Mouse (Mus musculus) liver, adult 2 months (tissue): ENCODE results near the gene Gm45062. TPM values are rescaled to one million over a fixed set of nuclear protein-coding genes. Genes with fewer than 3 reads are reported as not detected.

Experiments
- DNase-seq: peaks from one replicate; pipeline ENCODE4 v3.0.0-alpha.2; 2011; ENCODE audit warnings: low read depth, low spot score; ENCODE audit errors: extremely low read depth
- H3K27ac ChIP-seq: fragments of 200-500 bp; replicated peaks from 2 replicates; pipeline ENCODE4 v1.5.1; 2012; ENCODE audit warnings: low read depth, mild to moderate bottlenecking, control low read depth, inconsistent platforms, low read length; ENCODE audit not compliant: insufficient read depth
- H3K27me3 ChIP-seq: fragments of 200-500 bp; 2 replicates; pipeline ENCODE4 v1.6.1; 2012; ENCODE audit warnings: mild to moderate bottlenecking, moderate library complexity, low read length, inconsistent platforms; ENCODE audit not compliant: control insufficient read depth, insufficient read depth
- H3K36me3 ChIP-seq: fragments of 200-500 bp; 2 replicates; pipeline ENCODE4 v1.6.1; 2012; ENCODE audit warnings: low read length, inconsistent platforms; ENCODE audit not compliant: control insufficient read depth, insufficient read depth
- H3K4me1 ChIP-seq: fragments of 200-500 bp; 2 replicates; pipeline ENCODE4 v1.6.1; 2011; ENCODE audit warnings: low read length; ENCODE audit not compliant: control insufficient read depth, insufficient read depth
- H3K4me3 ChIP-seq: fragments of 200-500 bp; 2 replicates; pipeline ENCODE4 v1.5.1; 2011; ENCODE audit warnings: low read depth, mild to moderate bottlenecking, control low read depth, low read length, moderate library complexity; ENCODE audit not compliant: insufficient read depth
- H3K79me2 ChIP-seq: fragments of 200-500 bp; 2 replicates; pipeline ENCODE4 v1.6.1; 2012; ENCODE audit warnings: inconsistent platforms, mild to moderate bottlenecking, low read length, moderate library complexity; ENCODE audit not compliant: control insufficient read depth, insufficient read depth
- H3K9ac ChIP-seq: fragments of 200-500 bp; 2 replicates; pipeline ENCODE4 v1.6.1; 2012; ENCODE audit warnings: low read depth, mild to moderate bottlenecking, control low read depth, inconsistent platforms, low read length
- CTCF ChIP-seq: fragments of 200-500 bp; IDR thresholded peaks from 2 replicates; pipeline ENCODE4 v1.5.1; 2011; ENCODE audit warnings: low read depth, low read length, control low read depth
- POLR2A ChIP-seq: fragments of 200-500 bp; IDR thresholded peaks from 2 replicates; pipeline ENCODE4 v1.6.1; 2011; ENCODE audit warnings: low read length, control low read depth; ENCODE audit not compliant: insufficient read depth; ENCODE audit errors: extremely low read depth
- WGBS: fragments of 180-500 bp; shearing (Covaris S2); methylation state at CpG from one replicate; pipeline ENCODE4 v1.1.7; 2018; 5-methylcytosine and 5-hydroxymethylcytosine counted together
- polyA plus RNA-seq: library from polyadenylated mRNA; depleted of rRNA; stranded (reverse); fragments of >200 nt; gene quantifications from 2 replicates; pipeline ENCODE4 v1.2.3, GENCODE M21; 2012
- total RNA-seq: library from RNA; depleted of rRNA; stranded (reverse); fragments of >200 nt; gene quantifications from 2 replicates; pipeline ENCODE4 v1.2.3, GENCODE M21; 2014

Gene Gm45062
- total and polyA plus RNA-seq, 2 experiments: 0.70 to 2.0 TPM

DNA sequence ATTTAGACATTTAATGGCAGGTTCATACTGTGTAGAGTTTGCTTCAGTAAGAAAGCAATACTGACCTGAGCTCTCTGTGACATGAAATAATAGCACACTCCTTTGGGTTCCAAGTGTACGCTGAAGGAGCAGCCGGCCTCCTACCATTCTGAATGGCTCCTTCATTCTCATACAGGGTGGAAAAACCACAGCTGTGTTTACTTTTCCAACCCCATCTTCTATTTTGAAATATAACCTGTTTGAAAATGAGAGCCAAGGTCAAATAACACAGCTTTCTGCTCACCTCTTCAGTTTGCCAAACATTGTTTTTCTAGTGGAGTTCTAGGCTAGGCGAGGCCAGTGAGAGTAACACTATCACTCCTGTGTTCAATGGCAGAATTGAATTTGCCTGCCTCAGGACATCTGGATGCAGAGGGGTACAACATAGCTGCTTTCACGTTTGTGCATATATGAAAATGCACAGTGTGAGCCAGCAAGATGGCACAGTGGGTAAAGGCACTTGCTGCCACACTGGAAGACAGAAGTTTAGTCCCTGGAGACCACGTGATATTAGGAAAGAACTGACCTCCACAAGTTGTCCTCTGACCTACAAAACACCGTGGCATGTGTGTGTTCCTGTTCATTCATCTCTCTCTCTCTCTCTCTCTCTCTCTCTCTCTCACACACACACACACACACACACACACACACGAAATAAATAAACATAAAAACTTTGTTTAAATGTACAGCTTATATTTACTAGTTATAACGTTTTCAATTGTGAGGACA, 157.7 kb downstream of the Gm45062 start:
- 38% methylated on average over 8 of the region's 8 CpGs for WGBS

GRCm38 (mm10) chr6:8419485-8420186, 160.4 kb downstream of the Gm45062 start:
- Histone ChIP-seq H3K9ac (no peak overlapping the region), H3K79me2 (no peaks in the 10 kb centered on the region), H3K36me3 (no peaks in the 10 kb centered on the region), H3K4me1 (peaks cover 5% of the 10 kb centered on the region; the same call in 1 of the 2 replicates), H3K27ac (no peak overlapping the region), H3K4me3 (no peak overlapping the region), H3K27me3 (no peaks in the 10 kb centered on the region)
- 74% methylated on average over 4 of the region's 4 CpGs for WGBS
- no peak for DNase-seq
- TF ChIP-seq CTCF (no peak), POLR2A (no peak)

More for the DNA sequence above, 157.7 kb downstream of the Gm45062 start:
- Histone ChIP-seq H3K27me3 (no peaks in the 10 kb centered on the region), H3K4me1 (peaks cover 5% of the 10 kb centered on the region; the same call in 1 of the 2 replicates), H3K79me2 (no peaks in the 10 kb centered on the region), H3K36me3 (no peaks in the 10 kb centered on the region), H3K4me3 (no peak overlapping the region), H3K27ac (peak overlapping the region; percentile 25; the same call in 1 of the 2 replicates), H3K9ac (no peak overlapping the region)
- peak; percentile 89 for DNase-seq
- TF ChIP-seq POLR2A: no peak
- no peak for TF ChIP-seq CTCF

GRCm38 (mm10) chr6:8420187-8420503, 160.9 kb downstream of the Gm45062 start:
- WGBS: 97% methylated on average over 1 of the region's 1 CpGs
- H3K79me2 ChIP-seq: no peaks in the 10 kb centered on the region
- H3K36me3 ChIP-seq: no peaks in the 10 kb centered on the region
- no peak overlapping the region for H3K4me3 ChIP-seq
- peaks cover 5% of the 10 kb centered on the region; the same call in 1 of the 2 replicates for H3K4me1 ChIP-seq
- H3K27me3 ChIP-seq: no peaks in the 10 kb centered on the region
- TF ChIP-seq POLR2A (no peak), CTCF (no peak)
- no peak for DNase-seq
- no peak overlapping the region for H3K27ac ChIP-seq
- H3K9ac ChIP-seq: no peak overlapping the region

DNA sequence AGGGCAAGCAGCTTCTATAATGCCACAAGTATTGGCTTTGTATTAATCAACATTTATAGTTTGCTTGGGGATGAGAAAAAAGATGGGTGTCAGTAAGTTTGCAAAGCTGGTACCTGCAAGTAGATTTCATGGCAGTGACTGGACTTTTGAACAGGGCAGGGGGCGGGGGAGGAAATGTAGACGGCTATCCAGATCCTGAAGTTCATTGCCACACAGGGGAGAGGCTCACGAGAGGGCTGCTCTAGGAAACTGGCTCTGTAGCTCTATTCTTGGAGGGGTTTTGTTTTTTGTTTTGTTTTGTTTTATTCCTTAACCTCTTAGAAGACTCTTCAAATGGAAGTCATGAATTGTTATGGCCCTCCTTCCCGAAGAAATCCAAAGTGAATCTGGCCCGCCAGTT, 162.2 kb downstream of the Gm45062 start:
- DNase-seq: peak; percentile 43
- no peaks in the 10 kb centered on the region for H3K36me3 ChIP-seq
- no peaks in the 10 kb centered on the region for H3K27me3 ChIP-seq
- peaks cover 4% of the 10 kb centered on the region; the same call in 1 of the 2 replicates for H3K4me1 ChIP-seq
- TF ChIP-seq CTCF: no peak
- no peak for TF ChIP-seq POLR2A
- H3K79me2 ChIP-seq: no peaks in the 10 kb centered on the region
- WGBS: 62% methylated on average over 5 of the region's 5 CpGs
- no peak overlapping the region for H3K9ac ChIP-seq
- no peak overlapping the region for H3K4me3 ChIP-seq
- H3K27ac ChIP-seq: no peak overlapping the region

- H3K27me3 ChIP-seq: no peaks in the 10 kb centered on the region
- no peaks in the 10 kb centered on the region for H3K79me2 ChIP-seq
- 90% methylated on average over 10 of the region's 10 CpGs for WGBS
- H3K9ac ChIP-seq: no peak overlapping the region
- no peak overlapping the region for H3K4me3 ChIP-seq
- no peaks in the 10 kb centered on the region for H3K36me3 ChIP-seq
- H3K4me1 ChIP-seq: no peaks in the 10 kb centered on the region
- no peak for DNase-seq
- H3K27ac ChIP-seq: no peak overlapping the region
- TF ChIP-seq POLR2A: no peak
- no peak for TF ChIP-seq CTCF
Observed at GRCm38 (mm10) chr6:8421959-8422581, 162.8 kb downstream of the Gm45062 start.

DNA sequence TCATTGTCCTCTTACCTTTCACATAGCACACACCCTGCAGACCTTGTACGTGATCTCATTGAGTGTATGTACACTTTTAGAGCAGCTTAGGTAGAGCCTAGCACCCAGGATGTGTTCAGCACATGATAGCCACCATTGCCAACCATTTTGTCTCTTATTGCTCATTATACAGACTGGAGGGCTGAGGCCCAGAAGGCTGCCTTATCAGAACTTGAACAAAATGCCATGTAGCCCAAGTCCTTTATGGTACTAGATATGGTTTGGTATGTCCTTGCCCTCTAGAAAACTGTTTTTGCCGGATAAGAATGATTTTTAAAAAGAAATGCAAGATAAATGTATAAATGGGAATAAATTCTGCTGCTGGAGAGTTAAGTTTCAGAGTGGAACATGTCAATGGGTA, 163.9 kb downstream of the Gm45062 start:
- Histone ChIP-seq H3K4me3 (no peak overlapping the region), H3K4me1 (no peaks in the 10 kb centered on the region), H3K27ac (no peak overlapping the region), H3K27me3 (no peaks in the 10 kb centered on the region), H3K9ac (no peak overlapping the region), H3K79me2 (no peaks in the 10 kb centered on the region), H3K36me3 (no peaks in the 10 kb centered on the region)
- DNase-seq: no peak
- TF ChIP-seq CTCF (no peak), POLR2A (no peak)
- 97% methylated on average over 2 of the region's 2 CpGs for WGBS
